Mouse (Mus musculus) kidney, adult 18-20 months (tissue): Measurements from ENCODE around the gene Gins2.

Experiments used
- DNase-seq: peaks from one replicate; pipeline ENCODE4 v3.0.0; 2021

The Gins2 gene

GRCm38 (mm10) chr8:120588908-120589771 is at the start of gene Gins2:
TSS of gene Gins2 (minus strand) at chr8:120589304.
- DNase-seq, result peak; percentile 100

DNA sequence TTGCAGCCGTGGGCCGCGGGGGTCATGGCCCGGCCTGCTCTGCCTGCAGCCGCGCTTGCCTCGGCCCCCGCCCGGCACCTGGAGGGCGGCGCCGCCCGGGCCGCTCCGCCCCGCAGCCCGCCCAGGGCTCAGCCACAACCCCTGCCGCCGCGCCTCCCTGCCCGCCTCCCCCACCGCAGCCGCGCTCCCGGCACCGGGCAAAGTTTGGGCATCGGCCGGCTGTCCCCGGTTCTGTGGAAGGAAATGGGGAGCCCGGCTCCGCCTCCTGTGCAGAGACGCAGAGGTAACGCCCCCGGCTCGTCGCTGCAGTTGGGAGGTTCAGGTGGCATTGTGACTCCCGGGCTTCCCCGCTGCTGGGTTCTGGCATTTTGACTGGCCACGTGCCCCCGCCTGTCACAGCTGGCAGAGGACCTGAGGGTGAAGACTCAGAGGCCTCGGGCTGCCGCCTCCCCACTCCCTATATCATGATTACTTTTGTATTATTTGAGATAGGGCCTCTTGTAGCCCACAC is 45.3 kb upstream of the Gins2 start:
- DNase-seq, result peak; percentile 80

DNA sequence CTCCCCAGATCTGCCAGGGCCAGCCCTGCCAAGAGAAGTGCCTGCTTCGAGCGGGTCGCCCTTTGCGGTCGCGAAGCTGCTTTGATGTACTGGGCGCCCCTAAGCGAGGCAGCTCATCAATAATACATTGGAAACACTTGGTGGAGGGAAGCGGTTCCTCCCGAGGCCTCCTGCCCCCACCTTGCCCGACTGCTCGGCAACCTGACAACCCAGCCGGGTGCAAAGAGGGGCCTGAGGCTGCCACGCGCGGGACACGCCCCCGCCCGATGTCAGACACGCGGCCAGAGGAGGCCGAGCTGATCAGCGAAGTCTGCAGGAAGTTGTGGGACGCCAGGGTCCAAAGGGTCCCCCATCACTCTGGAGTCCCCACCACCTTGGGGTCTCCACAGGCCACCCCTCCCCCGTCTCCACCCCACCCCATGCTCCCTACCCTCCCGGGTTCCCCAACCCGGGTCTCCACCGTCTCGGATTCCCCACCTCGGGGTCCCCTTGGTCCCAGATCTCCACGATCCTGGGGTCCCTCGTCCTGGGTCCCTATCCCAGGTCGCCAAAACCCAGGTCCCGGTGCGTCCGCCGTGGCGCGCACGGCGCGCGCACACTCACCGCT is 44.7 kb upstream of the Gins2 start:
- peak; percentile 18 for DNase-seq

DNA sequence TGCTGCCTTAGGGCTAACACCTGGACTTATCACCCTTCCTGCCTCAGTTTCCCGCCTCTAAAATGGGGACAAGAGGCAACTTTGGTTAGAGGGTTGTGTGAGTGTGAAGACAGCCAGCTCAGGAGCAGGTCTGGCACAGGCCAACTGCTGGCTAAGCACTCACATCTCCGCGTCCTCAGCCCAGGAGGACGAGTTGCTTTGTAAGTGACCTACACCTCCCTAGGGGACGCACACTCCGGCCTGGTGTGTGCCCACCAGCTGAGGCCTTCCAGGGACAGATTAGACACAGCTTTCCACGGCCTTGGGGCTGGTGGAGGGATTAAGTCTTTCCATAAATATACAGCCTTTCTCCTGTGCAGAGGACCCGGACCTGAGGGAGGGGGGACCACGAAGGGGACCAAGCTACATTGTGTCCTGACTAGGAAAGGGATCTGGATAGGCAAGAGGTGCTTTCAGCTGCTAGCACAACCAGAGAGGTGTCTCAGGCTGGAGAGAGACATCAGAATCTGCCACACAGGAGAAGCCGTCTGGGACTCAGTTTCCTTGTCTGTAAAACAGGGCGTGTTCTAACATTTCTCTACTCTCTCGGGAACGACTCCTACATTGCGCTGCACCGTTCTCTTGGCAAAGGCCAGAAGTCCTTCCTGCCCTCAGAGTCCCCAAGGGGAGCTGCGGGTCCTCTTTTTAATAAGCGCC is 44.0 kb upstream of the Gins2 start:
- no peak for DNase-seq

DNA sequence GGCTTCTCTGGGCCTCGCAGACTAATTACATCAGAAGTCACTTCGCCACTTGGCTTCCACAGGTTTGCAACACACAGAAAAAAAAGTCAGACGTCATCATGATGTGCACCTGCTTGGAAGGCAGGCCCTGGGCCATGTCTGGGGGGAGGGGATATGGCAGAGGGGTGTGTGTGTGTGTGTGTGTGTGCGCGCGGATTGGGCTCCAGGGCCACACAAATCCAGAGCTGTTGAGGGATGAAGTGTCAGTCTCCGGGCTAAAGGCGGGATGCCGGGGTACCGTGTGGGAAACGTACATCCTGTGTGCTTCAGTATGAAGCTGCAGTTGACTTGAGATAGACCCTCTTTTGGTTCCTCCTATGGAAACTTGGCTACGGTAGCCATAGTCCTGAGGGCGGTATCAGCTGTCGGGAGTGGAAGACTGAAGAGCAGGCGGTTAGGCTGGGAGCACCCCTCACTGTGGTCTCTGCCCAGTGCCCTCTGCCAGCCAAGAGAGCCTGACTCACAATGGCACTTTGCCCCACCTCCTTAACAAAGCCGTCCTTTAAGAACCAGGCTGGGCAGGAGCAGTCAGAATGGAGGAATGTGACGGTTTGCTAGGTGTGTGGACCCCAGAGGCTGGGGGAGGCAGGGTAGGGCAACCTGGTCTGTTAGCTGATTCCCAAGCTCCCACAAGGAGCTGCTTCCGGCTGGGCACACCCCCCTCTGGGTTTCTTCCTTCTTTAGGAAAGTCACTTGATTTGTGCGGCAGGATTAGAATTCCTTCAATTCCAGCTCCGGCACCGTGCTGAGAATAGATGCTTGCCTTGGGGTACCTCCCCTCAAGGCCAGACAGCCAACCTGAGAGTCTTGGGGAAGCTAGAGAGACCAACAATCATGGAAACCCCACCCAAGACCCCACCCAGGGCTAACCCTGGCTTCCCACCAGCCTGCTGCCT is 42.6 kb upstream of the Gins2 start:
- DNase-seq, result no peak

GRCm38 (mm10) chr8:120630848-120631247 is 41.7 kb upstream of the Gins2 start:
- DNase-seq, result no peak

- DNase-seq, result no peak
These were observed 40.9 kb upstream of the Gins2 start for GRCm38 (mm10) chr8:120630031-120630430.

GRCm38 (mm10) chr8:120627298-120627697 is 38.2 kb upstream of the Gins2 start:
- no peak for DNase-seq

GRCm38 (mm10) chr8:120626461-120626860 is 37.4 kb upstream of the Gins2 start:
- no peak for DNase-seq

- no peak for DNase-seq
These were observed 34.5 kb upstream of the Gins2 start for GRCm38 (mm10) chr8:120623608-120624007.

DNA sequence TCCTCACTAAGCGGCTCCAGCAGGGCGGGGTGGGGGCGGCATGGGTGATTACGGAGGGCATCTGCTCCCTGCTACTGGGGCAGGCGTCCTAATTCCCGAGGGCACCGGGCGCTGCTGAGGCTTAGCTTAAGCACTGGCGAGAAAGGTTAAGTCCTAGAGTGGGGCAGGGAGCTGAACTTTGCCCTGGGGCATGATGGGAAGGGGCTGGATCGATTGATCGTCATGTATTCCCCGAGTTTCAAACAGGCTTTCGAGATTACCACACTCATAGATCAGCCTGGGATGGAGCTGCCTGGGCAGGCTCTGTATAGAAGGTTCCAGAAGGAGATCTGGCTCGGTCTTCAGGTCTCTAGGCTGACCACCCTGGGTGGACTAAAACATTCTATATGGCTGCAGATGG is 33.1 kb upstream of the Gins2 start:
- DNase-seq, result no peak

- DNase-seq, result no peak
These were observed 31.3 kb upstream of the Gins2 start for GRCm38 (mm10) chr8:120620441-120620840.

- no peak for DNase-seq
These were observed 30.4 kb upstream of the Gins2 start for GRCm38 (mm10) chr8:120619235-120620180.

DNA sequence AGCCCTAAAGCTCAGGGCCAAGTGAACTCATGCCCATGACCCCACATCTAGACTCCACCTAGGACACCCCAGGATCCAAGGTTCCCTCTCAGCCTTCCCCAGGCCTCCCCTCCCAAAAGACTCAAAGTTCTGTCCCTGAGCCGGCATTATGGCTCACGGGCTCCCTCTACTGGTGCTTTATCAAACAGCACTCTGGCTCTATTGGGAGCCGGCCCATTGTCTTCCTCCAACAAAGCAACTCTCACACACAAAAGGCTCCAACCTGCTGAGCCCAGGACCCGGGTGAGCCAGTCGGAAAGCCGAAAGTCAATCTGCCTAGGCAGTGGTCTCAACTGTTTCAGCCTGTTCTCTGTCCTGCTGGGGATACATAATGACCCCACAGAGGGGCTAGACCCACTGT is 29.0 kb upstream of the Gins2 start:
- peak; percentile 71 for DNase-seq

- DNase-seq, result no peak
These were observed 27.8 kb upstream of the Gins2 start for GRCm38 (mm10) chr8:120616663-120617626.

DNA sequence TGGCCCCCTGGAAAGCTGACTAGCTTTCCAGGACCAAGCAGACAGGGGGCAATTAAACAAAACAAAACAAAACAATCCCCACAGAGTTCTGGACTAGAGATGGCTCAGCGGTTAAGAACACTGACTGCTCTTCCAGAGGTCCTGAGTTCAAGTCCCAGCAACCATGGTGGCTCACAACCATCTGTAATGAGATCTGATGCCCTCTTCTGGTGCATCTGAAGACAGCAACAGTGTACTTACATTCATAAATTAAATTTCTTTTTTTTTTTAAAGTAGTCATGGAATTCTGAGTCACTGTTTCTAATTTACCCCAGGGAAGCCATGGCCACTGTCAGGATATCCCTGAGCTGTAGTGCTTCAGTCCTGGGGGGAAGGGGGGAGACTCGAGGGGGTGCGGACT is 25.4 kb upstream of the Gins2 start:
- DNase-seq, result no peak

- DNase-seq, result no peak
These were observed 21.7 kb upstream of the Gins2 start for GRCm38 (mm10) chr8:120610824-120611223.

DNA sequence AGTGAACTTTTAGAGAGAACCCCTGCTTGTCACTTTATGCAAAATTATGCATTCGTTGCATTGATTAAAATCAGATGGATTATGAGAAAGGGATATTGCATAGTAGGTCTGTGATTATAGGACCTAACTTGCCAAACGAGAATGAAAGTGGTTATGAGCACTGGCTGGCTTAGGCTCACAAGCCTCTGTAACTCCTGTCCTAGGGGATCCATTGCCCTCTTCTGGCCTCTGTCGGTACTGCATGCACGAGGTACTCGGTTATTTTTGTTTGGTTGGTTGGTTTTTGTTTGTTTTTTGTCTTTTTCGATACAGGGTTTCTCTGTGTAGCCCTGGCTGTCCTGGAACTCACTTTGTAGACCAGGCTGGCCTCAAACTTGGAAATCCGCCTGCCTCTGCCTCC is 18.8 kb upstream of the Gins2 start:
- peak; percentile 83 for DNase-seq

- DNase-seq, result no peak
These were observed 18.4 kb upstream of the Gins2 start for GRCm38 (mm10) chr8:120607460-120607859.

GRCm38 (mm10) chr8:120602672-120603071 is 13.6 kb upstream of the Gins2 start:
- no peak for DNase-seq
